Mouse (Mus musculus) embryonic facial prominence, embryonic 15.5 days (tissue): ENCODE data around the gene Gm28043. TPM values are rescaled to one million over a fixed set of nuclear protein-coding genes. Genes with fewer than 3 reads are reported as not detected.
A peak's percentile ranks its signal among the peaks of the same experiment; 100 is the strongest.

ENCODE experiments used
- ATAC-seq: fragments of 200-750 bp; cut with Nextera tagmentation; 2 replicates; pipeline ENCODE4 v1.8.0; 2017; ENCODE audit warnings: low read depth, moderate TSS enrichment; ENCODE audit not compliant: insufficient number of reproducible peaks, low FRiP score, low TSS enrichment
- H3K27ac ChIP-seq: fragments of 300-500 bp; sonication (generic); replicated peaks from 2 replicates; pipeline ENCODE4 v1.5.1; 2015; ENCODE audit warnings: mild to moderate bottlenecking, inconsistent platforms
- H3K27me3 ChIP-seq: fragments of 300-500 bp; sonication (generic); 2 replicates; pipeline ENCODE4 v1.6.1; 2015; ENCODE audit warnings: inconsistent platforms
- H3K36me3 ChIP-seq: fragments of 300-500 bp; sonication (generic); 2 replicates; pipeline ENCODE4 v1.6.1; 2015; ENCODE audit warnings: mild to moderate bottlenecking, inconsistent platforms
- H3K4me1 ChIP-seq: fragments of 300-500 bp; sonication (generic); 2 replicates; pipeline ENCODE4 v1.6.1; 2015; ENCODE audit warnings: inconsistent platforms
- H3K4me2 ChIP-seq: fragments of 300-500 bp; sonication (generic); replicated peaks from 2 replicates; pipeline ENCODE4 v1.6.1; 2015; ENCODE audit warnings: mild to moderate bottlenecking, inconsistent platforms
- H3K4me3 ChIP-seq: fragments of 300-500 bp; sonication (generic); replicated peaks from 2 replicates; pipeline ENCODE4 v1.5.1; 2015; ENCODE audit warnings: mild to moderate bottlenecking, inconsistent platforms
- H3K9ac ChIP-seq: fragments of 300-500 bp; sonication (generic); 2 replicates; pipeline ENCODE4 v1.6.1; 2015; ENCODE audit warnings: inconsistent platforms
- H3K9me3 ChIP-seq: fragments of 300-500 bp; sonication (generic); replicated peaks from 2 replicates; pipeline ENCODE4 v1.6.1; 2016; ENCODE audit warnings: inconsistent platforms
- WGBS: fragments of 180-500 bp; shearing (Covaris S2); methylation state at CpG from one replicate; pipeline ENCODE4 v1.1.7; 2015; 5-methylcytosine and 5-hydroxymethylcytosine counted together
- microRNA-seq: library from miRNA; unstranded; fragments of <30 nt; microRNA quantifications from one replicate; pipeline ENCODE4, GENCODE M21; 2016; ENCODE audit warnings: borderline number of aligned reads
- polyA plus RNA-seq: library from polyadenylated mRNA; unstranded; fragments of >200 nt; fragmentation: Nextera tagmentation; extraction: Ambion mirVana; gene quantifications from 2 replicates; pipeline ENCODE4 v1.2.1, GENCODE M21; 2015

Gm28043 gene
- polyA plus RNA-seq, 1 experiment from 2014 or later, result 2.4 TPM

DNA sequence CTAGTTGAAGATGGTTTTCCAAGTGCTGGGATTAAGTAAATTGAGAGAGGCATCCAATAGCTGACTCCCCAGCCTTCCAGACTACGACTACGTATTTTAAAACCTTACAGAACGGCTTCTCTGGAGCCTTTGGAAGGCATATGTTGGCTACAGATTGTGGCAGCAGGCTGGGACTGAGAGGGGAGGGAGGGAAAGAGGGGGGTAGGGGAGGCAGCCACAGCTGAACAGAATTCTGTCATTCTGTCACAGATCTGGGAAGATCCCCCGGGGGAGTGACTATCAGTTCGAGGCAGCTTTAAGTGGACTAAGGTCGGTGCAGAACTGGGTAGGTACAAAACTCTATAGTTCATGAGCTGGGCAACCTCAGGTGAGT, 117.3 kb downstream of the Gm28043 start:
- H3K4me3 ChIP-seq, result no peak overlapping the region
- H3K4me2 ChIP-seq, result no peak overlapping the region
- H3K27me3 ChIP-seq, result no peaks in the 10 kb centered on the region
- H3K4me1 ChIP-seq, result peaks cover 13% of the 10 kb centered on the region
- H3K9me3 ChIP-seq, result no peaks in the 10 kb centered on the region
- H3K27ac ChIP-seq, result no peak overlapping the region
- no peaks in the 10 kb centered on the region for H3K36me3 ChIP-seq
- no peak overlapping the region for H3K9ac ChIP-seq
- no peak for ATAC-seq
- 45% methylated on average over 6 of the region's 6 CpGs for WGBS

DNA sequence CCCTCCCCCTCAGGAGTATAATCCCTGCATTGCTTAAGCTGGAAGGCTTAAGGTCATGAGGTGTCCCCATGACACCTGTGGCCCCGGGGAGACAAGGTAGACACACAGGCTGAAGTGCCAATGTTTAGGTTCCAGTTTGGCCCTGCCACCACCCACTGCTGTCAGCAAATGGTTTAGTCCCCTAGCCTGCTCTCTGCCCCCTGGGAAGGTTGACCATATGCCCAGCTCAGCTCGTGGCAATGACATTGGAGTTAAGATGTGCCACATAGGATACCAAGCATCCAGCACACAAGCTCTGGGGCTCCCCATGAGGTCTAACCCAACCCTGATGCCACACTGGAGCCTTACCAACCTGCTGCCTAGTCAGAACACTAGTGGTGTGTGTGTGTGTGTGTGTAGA, 117.8 kb downstream of the Gm28043 start:
- Histone ChIP-seq H3K9ac (no peak overlapping the region), H3K36me3 (no peaks in the 10 kb centered on the region), H3K27ac (no peak overlapping the region), H3K4me2 (no peak overlapping the region), H3K9me3 (no peaks in the 10 kb centered on the region), H3K4me3 (no peak overlapping the region), H3K4me1 (peaks cover 13% of the 10 kb centered on the region), H3K27me3 (no peaks in the 10 kb centered on the region)
- ATAC-seq, result no peak
- 80% methylated on average over 2 of the region's 2 CpGs for WGBS

DNA sequence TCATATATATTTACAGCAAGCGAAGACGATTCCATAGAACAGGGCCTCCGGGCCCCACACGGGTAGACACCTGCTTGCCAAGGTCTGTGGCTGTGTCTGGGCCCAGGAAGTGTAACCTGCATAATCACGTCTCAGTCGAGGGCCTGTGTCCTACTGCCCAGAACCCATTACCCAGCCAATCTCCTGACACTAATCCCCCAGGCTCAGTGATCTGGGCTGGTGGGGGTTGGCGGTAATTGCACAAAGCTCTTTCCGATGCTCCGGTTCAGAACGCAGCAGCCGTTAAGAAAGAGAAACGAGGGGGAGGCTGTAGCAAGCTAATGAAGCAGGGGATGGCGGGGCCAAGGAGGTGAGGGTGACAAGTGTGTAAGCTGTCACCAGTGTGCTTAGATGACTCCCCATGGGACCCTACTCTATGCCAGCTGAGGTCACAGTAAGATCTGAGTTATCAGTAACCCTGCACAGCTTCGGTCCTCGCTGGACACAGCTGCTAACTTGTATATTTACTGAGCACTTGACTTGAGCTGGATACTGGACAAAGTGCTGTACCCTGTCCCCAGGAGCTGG, 121.9 kb downstream of the Gm28043 start:
- Histone ChIP-seq H3K4me2 (no peak overlapping the region), H3K4me1 (peaks cover 9% of the 10 kb centered on the region; the same call in 1 of the 2 replicates), H3K4me3 (no peak overlapping the region), H3K27ac (no peak overlapping the region), H3K36me3 (no peaks in the 10 kb centered on the region), H3K9me3 (no peaks in the 10 kb centered on the region), H3K27me3 (no peaks in the 10 kb centered on the region), H3K9ac (no peak overlapping the region)
- 37% methylated on average over 15 of the region's 15 CpGs for WGBS
- no peak for ATAC-seq

DNA sequence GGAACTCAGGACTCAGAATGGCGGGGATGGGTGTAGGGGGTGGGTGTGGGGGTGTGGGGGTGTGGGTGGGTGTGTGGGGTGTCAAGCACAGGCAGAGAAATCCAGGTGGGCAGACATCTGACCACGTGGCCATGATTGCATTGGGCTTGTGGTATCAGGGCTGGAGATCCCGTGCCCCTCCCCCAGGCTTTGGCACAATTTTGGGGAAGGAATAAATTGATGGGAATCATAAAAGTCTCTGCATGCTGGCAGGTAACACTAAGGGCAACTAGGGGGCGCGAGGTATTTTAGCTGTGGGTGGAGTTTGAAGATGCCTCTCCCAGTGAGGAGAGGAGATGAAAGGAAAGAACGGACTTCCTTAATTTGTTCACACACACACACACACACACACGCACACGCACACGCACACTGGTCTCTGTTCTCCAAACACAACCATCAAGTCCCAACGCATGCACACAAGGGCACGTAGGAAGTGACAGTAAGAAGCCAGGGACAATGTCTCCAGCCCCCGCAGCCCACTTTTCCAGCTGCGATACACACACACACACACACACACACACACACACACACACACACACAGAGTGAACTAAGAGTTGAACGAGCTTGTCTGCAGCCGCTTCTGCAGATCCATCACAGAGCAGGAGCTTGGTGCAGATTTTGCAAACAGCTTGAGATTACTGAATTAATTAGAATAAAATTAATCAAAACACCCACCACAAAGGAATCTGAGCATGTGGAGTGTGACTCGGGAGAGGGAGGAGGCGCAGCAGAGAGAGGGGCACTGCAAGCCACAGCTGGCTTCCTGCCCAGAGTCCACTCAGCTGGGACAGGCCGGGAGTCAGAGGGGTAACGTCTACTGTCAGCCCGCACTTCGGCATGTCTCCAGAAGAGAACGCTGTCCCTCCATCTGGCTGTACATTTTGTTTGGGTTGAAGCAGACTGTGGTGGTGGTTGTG, 123.5 kb downstream of the Gm28043 start:
- 41% methylated on average over 22 of the region's 22 CpGs for WGBS
- Histone ChIP-seq H3K4me2 (0 out of 2 replicates have a peak overlapping the region, but pooled peaks have one; percentile 2), H3K36me3 (no peaks in the 10 kb centered on the region), H3K27me3 (no peaks in the 10 kb centered on the region), H3K27ac (no peak overlapping the region), H3K4me1 (peaks cover 6% of the 10 kb centered on the region; the same call in 1 of the 2 replicates), H3K9me3 (no peaks in the 10 kb centered on the region), H3K4me3 (no peak overlapping the region), H3K9ac (no peak overlapping the region)
- peak; percentile 45; the same call in 1 of the 2 replicates for ATAC-seq

DNA sequence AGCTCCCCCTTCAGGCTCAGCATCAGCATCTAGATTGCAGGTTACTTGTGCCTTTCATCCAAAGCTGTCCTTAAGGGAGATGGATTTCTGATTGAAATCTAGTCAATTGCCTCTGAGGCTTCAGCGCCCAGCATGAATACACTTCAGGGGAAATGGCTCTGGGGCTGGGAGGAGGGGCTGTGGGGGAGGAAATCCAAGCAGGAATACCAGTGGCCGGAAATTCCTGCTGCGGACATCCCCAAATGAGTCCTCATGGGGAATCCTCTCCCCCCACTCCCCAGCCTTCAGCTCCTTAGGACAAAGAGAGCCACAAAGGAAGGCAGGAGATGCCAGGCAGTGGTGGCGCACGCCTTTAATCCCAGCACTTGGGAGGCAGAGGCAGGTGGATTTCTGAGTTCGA, 132.8 kb downstream of the Gm28043 start:
- Histone ChIP-seq H3K9me3 (no peaks in the 10 kb centered on the region), H3K4me2 (no peak overlapping the region), H3K4me3 (no peak overlapping the region), H3K36me3 (no peaks in the 10 kb centered on the region), H3K4me1 (no peaks in the 10 kb centered on the region), H3K27ac (no peak overlapping the region), H3K9ac (no peak overlapping the region), H3K27me3 (peaks cover 4% of the 10 kb centered on the region)
- WGBS, result 57% methylated on average over 6 of the region's 6 CpGs
- no peak for ATAC-seq

Small RNAs within 50 kb of the gene (microRNA-seq; reads per million reads assigned to microRNA genes)
- gene Mir7667, result not detected

Other genes starting within 250 kb of the Gm28043 start
- gene Pim1, start 124.1 kb upstream of the Gm28043 start, polyA plus RNA-seq, result 17.8 and 20.0 TPM in 2 replicates
- gene Gm17657, start 65.2 kb upstream of the Gm28043 start, polyA plus RNA-seq, result not detected in 2 replicates
- 14.4 and 16.7 TPM in 2 replicates for gene Tbc1d22b, start 65.1 kb upstream of the Gm28043 start, polyA plus RNA-seq
- 0.95 and 1.6 TPM in 2 replicates for gene Tmem217, start 62.5 kb upstream of the Gm28043 start, polyA plus RNA-seq
- gene Rnf8, start 86 bp upstream of the Gm28043 start, polyA plus RNA-seq, result 72.0 and 84.7 TPM in 2 replicates
- 108 and 110 TPM in 2 replicates for gene Cmtr1, start 45.7 kb downstream of the Gm28043 start, polyA plus RNA-seq
- 10.7 and 11.0 TPM in 2 replicates for gene Ccdc167, start 102.2 kb downstream of the Gm28043 start, polyA plus RNA-seq